Mouse (Mus musculus) ES-E14 (cell line): ENCODE results near the gene Arhgef26. TPM values are rescaled to one million over a fixed set of nuclear protein-coding genes. Genes with fewer than 3 reads are reported as not detected.

Source experiments
- DNase-seq: peaks from one replicate; pipeline ENCODE4 v3.0.0-alpha.2; 2013; ENCODE audit warnings: low read depth, low spot score
- H3K27ac ChIP-seq: 2 replicates; pipeline ENCODE4 v1.5.1; 2012; ENCODE audit warnings: low read depth, mild to moderate bottlenecking, low read length, moderate library complexity, mixed read lengths; ENCODE audit not compliant: poor library complexity, insufficient read depth, severe bottlenecking
- H3K36me3 ChIP-seq: 2 replicates; pipeline ENCODE4 v1.6.1; 2012; ENCODE audit warnings: mild to moderate bottlenecking, low read length, moderate library complexity, mixed read lengths; ENCODE audit not compliant: control insufficient read depth, poor library complexity, insufficient read depth, severe bottlenecking
- H3K4me1 ChIP-seq, 2 experiments: fragments of 150-350 bp in 1 of 2; sonication (generic) in 1 of 2; 2 replicates each; pipeline ENCODE4 v1.6.1; 2012; ENCODE audit warnings: low read length in 2 of 2, mild to moderate bottlenecking in 1 of 2, mixed read lengths in 1 of 2; ENCODE audit not compliant: control insufficient read depth in 2 of 2, insufficient read depth in 2 of 2, poor library complexity in 1 of 2
- H3K4me3 ChIP-seq, 2 experiments: fragments of 150-350 bp in 1 of 2; sonication (generic) in 1 of 2; 2 replicates each; pipeline ENCODE4 v1.5.1; 2012; ENCODE audit warnings: low read length in 2 of 2, low read depth in 1 of 2, mild to moderate bottlenecking in 1 of 2, mixed read lengths in 1 of 2; ENCODE audit not compliant: insufficient read depth in 1 of 2, poor library complexity in 1 of 2, severe bottlenecking in 1 of 2
- H3K9ac ChIP-seq: 2 replicates; pipeline ENCODE4 v1.6.1; 2012; ENCODE audit warnings: low read depth, mild to moderate bottlenecking, low read length, mixed read lengths; ENCODE audit not compliant: poor library complexity, insufficient read depth, severe bottlenecking
- H3K9me3 ChIP-seq: fragments of 150-350 bp; sonication (generic); 2 replicates; pipeline ENCODE4 v1.6.1; 2012; ENCODE audit warnings: low read depth, mild to moderate bottlenecking, low read length; ENCODE audit not compliant: control insufficient read depth, insufficient read depth
- CHD2 ChIP-seq: IDR thresholded peaks from 2 replicates; pipeline ENCODE4 v1.6.1; 2014; ENCODE audit warnings: mild to moderate bottlenecking, low read depth, low read length, inconsistent platforms
- HCFC1 ChIP-seq: IDR thresholded peaks from 2 replicates; pipeline ENCODE4 v1.6.1; 2012; ENCODE audit warnings: low read length, inconsistent platforms, borderline replicate concordance; ENCODE audit not compliant: insufficient read depth
- MAFK ChIP-seq: IDR thresholded peaks from 2 replicates; pipeline ENCODE4 v1.6.1; 2014; ENCODE audit warnings: mild to moderate bottlenecking, low read depth, low read length, inconsistent platforms; ENCODE audit not compliant: insufficient read depth
- ZC3H11A ChIP-seq: IDR thresholded peaks from 2 replicates; pipeline ENCODE4 v1.6.1; 2012; ENCODE audit warnings: low read depth, mild to moderate bottlenecking, inconsistent platforms, low read length, borderline replicate concordance
- ZNF384 ChIP-seq: IDR thresholded peaks from 2 replicates; pipeline ENCODE4 v1.6.1; 2012; ENCODE audit warnings: low read depth, low read length, inconsistent platforms
- in situ Hi-C, 2 experiments: fragments of 600-800 bp; cut with MboI; formaldehyde crosslinking; loops; one replicate each; pipeline ENCODE4 v1.15.1; 2025; ENCODE audit warnings: low sequenced_read_pairs in 2 of 2, inconsistent platforms in 1 of 2; ENCODE audit not compliant: unreplicated experiment in 2 of 2
- total RNA-seq: library from RNA; depleted of rRNA; stranded (reverse); fragments of 300-350 nt; gene quantifications from 2 replicates; pipeline ENCODE4 v1.2.3, GENCODE M21; 2012

The Arhgef26 gene
- total RNA-seq, 1 experiment, result 5.9 TPM

GRCm38 (mm10) chr3:62447151-62447550, 109.0 kb downstream of the Arhgef26 start:
- DNase-seq, result no peak

GRCm38 (mm10) chr3:62449871-62450496, 111.8 kb downstream of the Arhgef26 start:
- no peak for TF ChIP-seq ZNF384
- no peak for TF ChIP-seq CHD2
- no peak for TF ChIP-seq MAFK
- TF ChIP-seq ZC3H11A, result no peak
- no peak for TF ChIP-seq HCFC1
- Histone ChIP-seq H3K36me3 (no peaks in the 10 kb centered on the region), H3K4me1 (no peaks in the 10 kb centered on the region), H3K27ac (no peak overlapping the region), H3K9me3 (no peaks in the 10 kb centered on the region), H3K4me3 (no peak overlapping the region), H3K9ac (no peak overlapping the region)
- no peak for DNase-seq
- in situ Hi-C loops, result loop anchor here in 1 of 2 experiments (10.0 kb wide), 1 partner anchor 225 kb away; no protein-coding TSS in a partner anchor

More at GRCm38 (mm10) chr3:62447151-62447550, 109.0 kb downstream of the Arhgef26 start:
- no peak overlapping the region for H3K4me3 ChIP-seq
- H3K36me3 ChIP-seq, result no peaks in the 10 kb centered on the region
- H3K4me1 ChIP-seq, result no peaks in the 10 kb centered on the region
- in situ Hi-C loops, result no loop called here
- TF ChIP-seq HCFC1 (no peak), MAFK (no peak), ZC3H11A (no peak), ZNF384 (no peak), CHD2 (no peak)
- H3K9me3 ChIP-seq, result no peaks in the 10 kb centered on the region
- no peak overlapping the region for H3K9ac ChIP-seq
- H3K27ac ChIP-seq, result no peak overlapping the region

- Histone ChIP-seq H3K9ac (no peak overlapping the region), H3K27ac (no peak overlapping the region), H3K36me3 (no peaks in the 10 kb centered on the region), H3K4me3 (no peak overlapping the region), H3K4me1 (no peaks in the 10 kb centered on the region; a peak in 1 of 4 replicates), H3K9me3 (no peaks in the 10 kb centered on the region)
- TF ChIP-seq MAFK (no peak), ZNF384 (no peak)
- in situ Hi-C loops, result loop anchor here in 1 of 2 experiments (10.0 kb wide), 1 partner anchor 228 kb away; no protein-coding TSS in a partner anchor
- DNase-seq, result no peak
These were observed 114.8 kb downstream of the Arhgef26 start for GRCm38 (mm10) chr3:62452961-62453360.

GRCm38 (mm10) chr3:62454096-62454495, 116.0 kb downstream of the Arhgef26 start:
- H3K9me3 ChIP-seq, result no peaks in the 10 kb centered on the region
- TF ChIP-seq HCFC1 (no peak), ZNF384 (no peak), CHD2 (no peak), MAFK (no peak), ZC3H11A (no peak)
- no peak for DNase-seq
- no peak overlapping the region for H3K9ac ChIP-seq
- H3K27ac ChIP-seq, result no peak overlapping the region
- in situ Hi-C loops, result loop anchor here in 1 of 2 experiments (10.0 kb wide), 1 partner anchor 229 kb away; no protein-coding TSS in a partner anchor
- H3K4me1 ChIP-seq, result no peaks in the 10 kb centered on the region; a peak in 1 of 4 replicates
- no peaks in the 10 kb centered on the region for H3K36me3 ChIP-seq
- no peak overlapping the region for H3K4me3 ChIP-seq
